Mouse (Mus musculus) liver, embryonic 12.5 days (tissue): ENCODE measurements around the gene Prpsap2. TPM values are rescaled to one million over a fixed set of nuclear protein-coding genes. Genes with fewer than 3 reads are reported as not detected.
"Not testable (repeated sequence)": the region's sequence is repeated elsewhere in the genome, so short reads cannot be mapped to it uniquely, and the experiment has no call there.

Source experiments
- ATAC-seq: fragments of 200-750 bp; cut with Nextera tagmentation; 2 replicates; pipeline ENCODE4 v1.8.0; 2017; ENCODE audit warnings: moderate number of reproducible peaks, mild to moderate bottlenecking, moderate library complexity
- H3K27ac ChIP-seq: fragments of 300-500 bp; sonication (generic); 2 replicates; pipeline ENCODE4 v1.5.1; 2016; ENCODE audit warnings: mild to moderate bottlenecking
- H3K27me3 ChIP-seq: fragments of 300-500 bp; sonication (generic); replicated peaks from 2 replicates; pipeline ENCODE4 v1.6.1; 2016; ENCODE audit warnings: mild to moderate bottlenecking, moderate library complexity
- H3K36me3 ChIP-seq: fragments of 300-500 bp; sonication (generic); 2 replicates; pipeline ENCODE4 v1.6.1; 2016; ENCODE audit warnings: mild to moderate bottlenecking, moderate library complexity
- H3K4me1 ChIP-seq: fragments of 300-500 bp; sonication (generic); 2 replicates; pipeline ENCODE4 v1.6.1; 2016
- H3K4me2 ChIP-seq: fragments of 300-500 bp; sonication (generic); 2 replicates; pipeline ENCODE4 v1.6.1; 2016; ENCODE audit warnings: mild to moderate bottlenecking, moderate library complexity
- H3K4me3 ChIP-seq: fragments of 300-500 bp; sonication (generic); 2 replicates; pipeline ENCODE4 v1.5.1; 2016; ENCODE audit warnings: mild to moderate bottlenecking, moderate library complexity
- H3K9ac ChIP-seq: fragments of 300-500 bp; sonication (generic); 2 replicates; pipeline ENCODE4 v1.6.1; 2016; ENCODE audit warnings: mild to moderate bottlenecking, moderate library complexity
- H3K9me3 ChIP-seq: fragments of 300-500 bp; sonication (generic); replicated peaks from 2 replicates; pipeline ENCODE4 v1.6.1; 2016; ENCODE audit warnings: mild to moderate bottlenecking, moderate library complexity
- WGBS: fragments of 180-500 bp; shearing (Covaris S2); methylation state at CpG from one replicate; pipeline ENCODE4 v1.1.7; 2016; ENCODE audit not compliant: insufficient replicate concordance; 5-methylcytosine and 5-hydroxymethylcytosine counted together
- polyA plus RNA-seq: library from polyadenylated mRNA; unstranded; fragments of >200 nt; fragmentation: Nextera tagmentation; extraction: Ambion mirVana; gene quantifications from 2 replicates; pipeline ENCODE4 v1.2.1, GENCODE M21; 2016

The Prpsap2 gene
- 10.9 and 12.1 TPM in 2 replicates for polyA plus RNA-seq

- Histone ChIP-seq H3K27me3 (0 out of 2 replicates have a peak, but pooled peaks cover 4% of the 10 kb centered on the region), H3K36me3 (peaks cover 6% of the 10 kb centered on the region), H3K27ac (peak within 1 kb of the TSS; percentile 83), H3K9ac (peak within 1 kb of the TSS; percentile 75), H3K4me2 (peak within 1 kb of the TSS; percentile 79), H3K4me1 (peaks cover 42% of the 10 kb centered on the region), H3K4me3 (peak within 1 kb of the TSS; percentile 70), H3K9me3 (no peaks in the 10 kb centered on the region)
- WGBS, result under 1% methylated on average over 51 of the region's 51 CpGs
- peak; percentile 91 for ATAC-seq
These were observed at the start of gene Prpsap2 for GRCm38 (mm10) chr11:61761584-61762407. Gene Prpsap2, minus strand, starts transcription at chr11:61762088.

DNA sequence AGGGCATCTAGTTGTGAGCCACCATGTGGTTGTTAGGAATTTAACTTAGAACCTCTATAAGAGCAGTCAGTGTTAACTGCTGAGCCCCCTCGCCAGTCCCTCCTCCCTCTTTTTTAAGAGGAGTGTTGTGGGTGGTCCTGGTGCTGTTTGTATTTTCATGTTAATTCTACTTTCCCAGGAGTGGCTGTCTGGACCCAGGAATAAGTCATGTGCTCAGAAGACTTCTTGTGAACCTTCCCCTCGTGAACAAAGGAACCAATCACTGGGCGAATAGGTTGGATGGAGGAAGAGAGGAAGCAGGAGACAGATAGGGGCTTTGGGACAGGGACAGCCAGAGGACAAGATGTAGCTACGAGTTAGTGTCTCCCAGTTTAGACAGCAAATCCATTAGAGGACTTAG lies 47.9 kb upstream of the Prpsap2 start:
- no peaks in the 10 kb centered on the region for H3K4me1 ChIP-seq
- no peak overlapping the region for H3K4me3 ChIP-seq
- no peak overlapping the region for H3K4me2 ChIP-seq
- no peak overlapping the region for H3K27ac ChIP-seq
- H3K36me3 ChIP-seq, result peaks cover 25% of the 10 kb centered on the region; the same call in 1 of the 2 replicates
- no peak overlapping the region for H3K9ac ChIP-seq
- no peaks in the 10 kb centered on the region for H3K9me3 ChIP-seq
- H3K27me3 ChIP-seq, result no peaks in the 10 kb centered on the region
- no peak for ATAC-seq
- WGBS, result 51% methylated on average over 4 of the region's 4 CpGs

DNA sequence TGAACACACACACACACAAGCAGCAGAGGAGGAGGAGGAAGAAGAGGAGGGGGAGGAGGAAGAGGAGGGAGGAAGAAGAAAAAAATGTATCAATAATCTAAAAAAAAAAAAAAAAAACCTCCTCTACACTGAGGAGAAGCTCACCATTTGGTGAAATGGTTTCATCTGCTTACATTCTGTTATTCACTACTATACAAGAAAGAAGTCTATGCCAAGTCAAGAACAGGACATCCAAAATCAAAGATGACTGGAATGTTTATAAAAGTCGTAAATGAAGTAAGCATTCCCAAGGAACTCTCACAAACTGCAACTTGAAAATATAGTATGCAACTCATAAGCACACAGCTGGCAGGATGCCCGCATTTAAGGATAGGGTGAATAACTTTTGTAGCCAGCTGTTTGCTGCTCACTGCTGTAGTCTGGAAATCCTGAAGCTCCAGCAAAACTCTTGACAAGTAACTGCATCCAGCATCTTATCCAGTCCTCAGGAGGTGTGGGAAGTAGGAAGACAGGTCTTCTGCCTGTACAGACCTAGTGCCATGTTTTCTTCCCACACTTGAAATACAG lies 46.7 kb upstream of the Prpsap2 start:
- no peak overlapping the region for H3K27ac ChIP-seq
- no peak overlapping the region for H3K9ac ChIP-seq
- H3K4me2 ChIP-seq, result no peak overlapping the region
- no peaks in the 10 kb centered on the region for H3K27me3 ChIP-seq
- no peak for ATAC-seq
- H3K36me3 ChIP-seq, result peaks cover 25% of the 10 kb centered on the region; the same call in 1 of the 2 replicates
- 75% methylated on average over 2 of the region's 2 CpGs for WGBS
- H3K4me1 ChIP-seq, result no peaks in the 10 kb centered on the region
- H3K9me3 ChIP-seq, result no peaks in the 10 kb centered on the region
- H3K4me3 ChIP-seq, result no peak overlapping the region

GRCm38 (mm10) chr11:61793441-61793840 lies 31.6 kb upstream of the Prpsap2 start:
- H3K4me3 ChIP-seq, result no peak overlapping the region
- H3K27me3 ChIP-seq, result no peaks in the 10 kb centered on the region
- no peaks in the 10 kb centered on the region for H3K4me1 ChIP-seq
- no peak overlapping the region for H3K9ac ChIP-seq
- H3K9me3 ChIP-seq, result no peaks in the 10 kb centered on the region
- H3K36me3 ChIP-seq, result peaks cover 15% of the 10 kb centered on the region
- H3K4me2 ChIP-seq, result no peak overlapping the region
- ATAC-seq, result no peak
- 76% methylated on average over 1 of the region's 1 CpGs for WGBS
- H3K27ac ChIP-seq, result no peak overlapping the region

DNA sequence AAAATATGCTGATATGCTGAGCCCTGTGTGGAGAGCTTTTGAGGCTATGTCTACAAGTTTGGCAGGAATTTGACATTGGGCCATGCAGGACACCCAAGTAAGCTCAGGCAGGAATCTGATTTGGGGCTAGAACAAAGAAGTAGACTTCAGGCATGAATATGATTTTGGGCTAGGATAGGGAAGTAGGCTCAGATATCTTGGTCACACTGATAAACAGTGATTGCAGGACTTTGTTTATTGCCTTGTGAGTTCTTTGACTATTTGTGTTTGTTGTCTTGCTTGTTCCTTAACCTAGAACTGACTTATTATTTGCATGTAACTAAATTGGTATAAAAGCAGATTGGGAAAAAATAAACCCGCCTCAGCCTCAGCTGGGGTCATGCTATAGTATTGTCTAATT lies 26.7 kb upstream of the Prpsap2 start:
- no peak for ATAC-seq
- Histone ChIP-seq H3K4me2 (no peak overlapping the region), H3K36me3 (peaks cover 22% of the 10 kb centered on the region), H3K9ac (no peak overlapping the region), H3K27me3 (no peaks in the 10 kb centered on the region), H3K27ac (no peak overlapping the region), H3K4me3 (no peak overlapping the region), H3K9me3 (no peaks in the 10 kb centered on the region), H3K4me1 (no peaks in the 10 kb centered on the region)
- WGBS, result 80% methylated on average over 1 of the region's 1 CpGs

DNA sequence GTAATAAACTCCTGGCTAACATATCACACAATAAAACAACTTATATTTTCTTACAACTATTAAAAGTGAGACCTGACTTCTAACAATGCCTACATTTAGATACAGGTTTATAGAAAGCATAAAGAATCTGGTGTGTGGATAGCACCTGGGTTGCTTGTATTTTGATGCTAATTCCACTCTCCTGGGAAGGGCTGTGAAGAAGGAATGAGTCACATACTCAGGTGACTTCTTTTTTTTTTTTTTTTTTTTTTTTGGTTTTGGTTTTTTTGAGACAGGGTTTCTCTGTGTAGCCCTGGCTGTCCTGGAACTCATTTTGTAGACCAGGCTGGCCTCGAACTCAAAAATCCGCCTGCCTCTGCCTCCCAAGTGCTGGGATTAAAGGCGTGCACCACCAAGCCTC lies 20.6 kb upstream of the Prpsap2 start:
- not testable (repeated sequence) for H3K4me3 ChIP-seq, H3K9ac ChIP-seq, H3K27ac ChIP-seq, H3K4me2 ChIP-seq, H3K27me3 ChIP-seq, H3K4me1 ChIP-seq, H3K9me3 ChIP-seq, ATAC-seq
- H3K36me3 ChIP-seq, result peaks cover 16% of the 10 kb centered on the region
- 79% methylated on average over 3 of the region's 3 CpGs for WGBS

- no peak overlapping the region for H3K27ac ChIP-seq
- WGBS, result 68% methylated on average over 4 of the region's 4 CpGs
These were observed 12.8 kb upstream of the Prpsap2 start for GRCm38 (mm10) chr11:61774551-61775149.

GRCm38 (mm10) chr11:61760518-61760917 lies 1.4 kb downstream of the Prpsap2 start:
- H3K4me1 ChIP-seq, result peaks cover 53% of the 10 kb centered on the region

More at GRCm38 (mm10) chr11:61774551-61775149, 12.8 kb upstream of the Prpsap2 start:
- no peaks in the 10 kb centered on the region for H3K9me3 ChIP-seq
- ATAC-seq, result no peak
- no peak overlapping the region for H3K9ac ChIP-seq
- no peak overlapping the region for H3K4me3 ChIP-seq
- no peaks in the 10 kb centered on the region for H3K27me3 ChIP-seq
- no peak overlapping the region for H3K4me2 ChIP-seq
- no peaks in the 10 kb centered on the region for H3K4me1 ChIP-seq
- H3K36me3 ChIP-seq, result peaks cover 6% of the 10 kb centered on the region

GRCm38 (mm10) chr11:61757151-61757550 lies 4.7 kb downstream of the Prpsap2 start:
- no peak overlapping the region for H3K4me3 ChIP-seq
- H3K4me1 ChIP-seq, result peaks cover 52% of the 10 kb centered on the region
- no peaks in the 10 kb centered on the region for H3K9me3 ChIP-seq
- WGBS, result 67% methylated on average over 2 of the region's 2 CpGs
- peak overlapping the region; percentile 36 for H3K4me2 ChIP-seq
- peak overlapping the region; percentile 66 for H3K27ac ChIP-seq
- H3K36me3 ChIP-seq, result peaks cover 43% of the 10 kb centered on the region
- no peaks in the 10 kb centered on the region for H3K27me3 ChIP-seq
- peak overlapping the region; percentile 20; the same call in 1 of the 2 replicates for H3K9ac ChIP-seq
- ATAC-seq, result no peak

More at GRCm38 (mm10) chr11:61760518-61760917, 1.4 kb downstream of the Prpsap2 start:
- WGBS, result 41% methylated on average over 5 of the region's 5 CpGs
- peaks cover 19% of the 10 kb centered on the region for H3K36me3 ChIP-seq
- H3K9ac ChIP-seq, result no peak overlapping the region
- peak overlapping the region; percentile 70 for H3K4me3 ChIP-seq
- no peak for ATAC-seq
- H3K27ac ChIP-seq, result no peak overlapping the region
- H3K27me3 ChIP-seq, result no peaks in the 10 kb centered on the region
- H3K9me3 ChIP-seq, result no peaks in the 10 kb centered on the region
- H3K4me2 ChIP-seq, result peak overlapping the region; percentile 79

- Histone ChIP-seq H3K9me3 (no peaks in the 10 kb centered on the region), H3K4me3 (no peak overlapping the region), H3K36me3 (peaks cover 76% of the 10 kb centered on the region), H3K27me3 (no peaks in the 10 kb centered on the region), H3K27ac (no peak overlapping the region), H3K4me1 (peaks cover 10% of the 10 kb centered on the region), H3K9ac (no peak overlapping the region), H3K4me2 (no peak overlapping the region)
- 64% methylated on average over 5 of the region's 5 CpGs for WGBS
- ATAC-seq, result no peak
These were observed 10.3 kb downstream of the Prpsap2 start for GRCm38 (mm10) chr11:61751612-61752011.

DNA sequence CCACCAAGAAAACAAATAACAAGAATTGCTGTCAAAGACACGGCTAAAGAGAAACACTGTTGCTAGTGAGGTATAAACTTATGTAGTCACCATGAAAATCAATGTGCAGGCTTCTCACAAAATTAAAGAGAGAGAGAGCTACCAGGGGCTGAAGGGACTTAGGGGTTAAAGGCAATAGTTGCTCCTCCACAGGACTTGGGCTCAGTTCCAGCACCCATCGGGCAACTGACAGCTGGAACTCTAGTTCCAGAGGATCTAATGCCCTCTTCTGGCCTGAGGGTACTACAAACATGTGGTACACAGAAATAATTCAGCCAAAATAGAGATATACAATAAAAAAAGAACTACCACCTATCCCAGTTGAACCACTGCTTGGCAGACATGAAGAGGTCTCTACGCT lies 14.7 kb downstream of the Prpsap2 start:
- no peaks in the 10 kb centered on the region for H3K9me3 ChIP-seq
- ATAC-seq, result no peak
- no peaks in the 10 kb centered on the region for H3K4me1 ChIP-seq
- H3K4me2 ChIP-seq, result no peak overlapping the region
- WGBS, result 83% methylated on average over 3 of the region's 3 CpGs
- H3K36me3 ChIP-seq, result peaks cover 67% of the 10 kb centered on the region
- H3K9ac ChIP-seq, result no peak overlapping the region
- H3K27me3 ChIP-seq, result no peaks in the 10 kb centered on the region
- H3K4me3 ChIP-seq, result no peak overlapping the region
- H3K27ac ChIP-seq, result no peak overlapping the region

DNA sequence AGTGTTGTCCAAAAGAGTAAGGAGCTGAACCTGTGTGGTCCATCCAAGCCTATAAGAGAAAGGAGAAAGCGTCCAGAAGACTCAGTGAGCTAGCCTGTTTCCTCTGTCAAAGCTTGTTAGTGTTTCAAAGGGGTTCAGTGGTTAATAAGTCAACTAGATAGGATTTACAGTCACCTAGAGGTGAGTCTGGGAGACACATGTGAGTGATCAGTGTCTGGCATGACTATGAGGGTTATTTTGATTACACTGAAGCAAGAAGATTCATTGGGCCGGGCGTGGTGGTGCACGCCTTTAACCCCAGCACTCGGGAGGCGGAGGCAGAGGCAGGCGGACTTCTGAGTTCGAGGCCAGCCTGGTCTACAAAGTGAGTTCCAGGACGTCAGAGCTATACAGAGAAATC lies 16.1 kb downstream of the Prpsap2 start:
- Histone ChIP-seq H3K27ac (no peak overlapping the region), H3K4me1 (no peaks in the 10 kb centered on the region), H3K9ac (no peak overlapping the region), H3K27me3 (no peaks in the 10 kb centered on the region), H3K4me3 (no peak overlapping the region), H3K9me3 (no peaks in the 10 kb centered on the region), H3K4me2 (no peak overlapping the region), H3K36me3 (peaks cover 67% of the 10 kb centered on the region)
- no peak for ATAC-seq
- whole genome bisulfite sequencing, result 83% methylated on average over 9 of the region's 9 CpGs
